Mouse (Mus musculus): ENCODE measurements around the gene Znrd1. TPM values are rescaled to one million over a fixed set of nuclear protein-coding genes. Genes with fewer than 3 reads are reported as not detected.
A peak's percentile ranks its signal among the peaks of the same experiment; 100 is the strongest.
"Not testable (repeated sequence)": the region's sequence is repeated elsewhere in the genome, so short reads cannot be mapped to it uniquely, and the experiment has no call there.

The Znrd1 gene
- 10 to 100 TPM; 26.6 to 35.5 (median 32.2) TPM for total RNA-seq (2022)

DNA sequence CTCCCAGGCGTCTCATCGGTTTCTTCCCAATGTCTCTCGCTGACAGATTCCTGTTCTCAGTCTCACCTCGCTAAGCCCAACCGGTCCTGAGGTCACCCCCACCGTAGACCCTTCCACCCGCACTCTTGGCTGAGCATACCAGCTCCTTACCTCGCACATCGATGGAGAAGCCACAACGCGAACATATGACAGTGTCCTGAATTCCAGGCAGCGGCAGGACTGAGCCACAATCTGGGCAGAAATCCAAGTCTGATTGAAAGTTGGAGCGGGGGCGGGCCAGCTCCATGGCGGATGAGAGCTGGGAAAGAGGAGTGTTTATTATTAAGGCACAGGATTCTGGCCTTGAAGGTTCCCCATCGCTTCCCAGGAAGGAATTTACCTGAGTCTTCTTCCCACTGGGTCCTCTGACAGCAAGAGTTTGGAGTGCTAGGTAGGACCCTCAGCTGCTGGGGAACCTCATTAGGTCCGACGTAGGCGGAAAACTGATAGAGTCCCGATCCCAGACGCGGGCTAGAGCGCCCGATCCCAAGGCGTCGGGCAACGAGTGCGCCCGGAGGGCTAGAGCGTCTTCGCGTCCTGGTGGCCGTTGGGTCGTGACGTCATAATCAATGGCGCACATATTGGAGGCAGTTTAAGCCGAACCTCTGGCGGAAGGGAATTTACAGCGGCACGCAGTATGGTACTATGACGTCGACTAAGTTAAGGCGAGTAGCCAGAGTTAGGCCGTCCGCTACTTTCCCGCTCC, at the start of gene Znrd1, which contains the start of gene Znrd1as:
TSS of gene Znrd1 (minus strand) at position 561 of the 745 bp plus-strand sequence.
TSS of gene Znrd1as (plus strand) at position 594 of the 745 bp plus-strand sequence.
- peak; percentile 95 to 97 for DNase-seq (ENCODE audit: low spot score in 2 of 2)

DNA sequence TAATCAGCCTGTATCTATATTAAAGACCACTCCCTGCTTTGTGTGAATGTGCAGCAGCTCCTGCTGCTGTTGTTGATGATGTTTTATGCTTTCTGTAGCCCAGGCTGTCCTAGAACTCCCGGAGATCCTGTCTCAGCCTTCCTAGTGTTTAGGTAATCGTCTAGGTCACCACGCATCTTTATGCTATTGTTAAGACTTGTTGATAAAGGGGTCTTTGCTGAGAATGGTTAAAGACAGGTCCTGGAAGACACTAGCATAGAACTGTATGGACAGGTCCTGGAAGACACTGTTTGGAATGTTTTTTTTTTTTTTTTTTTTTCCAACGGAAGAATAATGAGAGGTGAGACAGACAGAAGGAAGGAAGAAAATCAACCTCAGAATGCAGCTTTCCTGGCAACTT, 45.0 kb upstream of the Znrd1 start:
- no peak for DNase-seq (ENCODE audit: low spot score in 2 of 2)

GRCm38 (mm10) chr17:37002364-37003330, 44.3 kb upstream of the Znrd1 start:
- no peak for DNase-seq (ENCODE audit: low spot score in 2 of 2)

GRCm38 (mm10) chr17:37000863-37001262, 42.5 kb upstream of the Znrd1 start, which contains the start of gene Zfp57:
Zfp57 (plus strand) TSS chr17:37001163.
- DNase-seq (ENCODE audit: low spot score in 2 of 2), result no peak

- no peak for DNase-seq (ENCODE audit: low spot score in 2 of 2)
Measured at GRCm38 (mm10) chr17:36998477-36998876, 40.1 kb upstream of the Znrd1 start.

GRCm38 (mm10) chr17:36997033-36997735, 38.8 kb upstream of the Znrd1 start:
- peak; percentile 34 to 80 for DNase-seq (ENCODE audit: low spot score in 2 of 2)

- DNase-seq (ENCODE audit: low spot score in 2 of 2), result no peak
Measured at GRCm38 (mm10) chr17:36995448-36995847, 37.1 kb upstream of the Znrd1 start.

DNA sequence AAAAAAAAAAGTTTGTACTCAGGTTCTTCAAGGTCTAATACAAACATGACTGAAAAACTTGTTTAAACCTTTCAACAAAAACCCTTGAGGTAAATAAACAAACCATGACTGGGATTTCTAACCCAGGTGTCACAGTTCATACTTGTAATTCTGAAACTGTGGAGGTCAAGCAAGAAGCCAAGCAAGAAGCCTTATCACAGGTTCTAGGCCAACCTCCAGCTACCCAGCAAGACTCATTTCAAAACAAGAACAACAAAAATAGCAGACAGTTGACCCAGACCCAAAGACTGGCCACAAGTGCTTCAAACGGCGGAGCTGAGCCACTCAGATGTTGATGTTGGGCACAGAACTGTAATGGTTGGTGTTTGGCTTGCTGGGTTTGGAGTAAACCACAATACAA, 36.2 kb upstream of the Znrd1 start:
- DNase-seq (ENCODE audit: low spot score in 2 of 2), result no peak

DNA sequence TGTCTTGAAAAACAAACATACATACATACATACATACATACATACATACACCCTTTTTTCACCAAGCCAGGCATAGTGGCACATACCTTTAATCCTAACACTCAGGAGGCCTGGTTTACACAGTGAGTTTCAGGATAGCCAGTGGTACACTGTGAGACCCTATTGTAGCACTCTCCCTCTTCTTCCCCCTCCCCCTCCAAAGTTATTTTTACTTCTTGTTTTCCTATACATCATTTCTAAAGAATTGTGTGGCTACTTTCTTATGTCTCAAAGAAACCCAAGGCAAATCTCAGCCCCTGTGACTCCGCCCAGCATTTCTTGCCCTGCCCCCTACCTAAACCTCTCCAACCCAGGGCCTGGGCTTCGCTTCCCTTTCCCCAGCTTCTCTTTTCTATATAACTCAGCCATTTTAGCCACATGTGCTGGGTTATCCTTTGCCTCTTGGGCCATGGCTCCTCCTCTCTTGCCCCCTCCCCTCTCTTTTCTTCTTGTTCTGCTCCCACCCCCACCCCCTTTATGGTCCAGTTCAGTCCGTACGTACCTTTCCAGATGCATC, 35.5 kb upstream of the Znrd1 start:
- no peak for DNase-seq (ENCODE audit: low spot score in 2 of 2)

DNA sequence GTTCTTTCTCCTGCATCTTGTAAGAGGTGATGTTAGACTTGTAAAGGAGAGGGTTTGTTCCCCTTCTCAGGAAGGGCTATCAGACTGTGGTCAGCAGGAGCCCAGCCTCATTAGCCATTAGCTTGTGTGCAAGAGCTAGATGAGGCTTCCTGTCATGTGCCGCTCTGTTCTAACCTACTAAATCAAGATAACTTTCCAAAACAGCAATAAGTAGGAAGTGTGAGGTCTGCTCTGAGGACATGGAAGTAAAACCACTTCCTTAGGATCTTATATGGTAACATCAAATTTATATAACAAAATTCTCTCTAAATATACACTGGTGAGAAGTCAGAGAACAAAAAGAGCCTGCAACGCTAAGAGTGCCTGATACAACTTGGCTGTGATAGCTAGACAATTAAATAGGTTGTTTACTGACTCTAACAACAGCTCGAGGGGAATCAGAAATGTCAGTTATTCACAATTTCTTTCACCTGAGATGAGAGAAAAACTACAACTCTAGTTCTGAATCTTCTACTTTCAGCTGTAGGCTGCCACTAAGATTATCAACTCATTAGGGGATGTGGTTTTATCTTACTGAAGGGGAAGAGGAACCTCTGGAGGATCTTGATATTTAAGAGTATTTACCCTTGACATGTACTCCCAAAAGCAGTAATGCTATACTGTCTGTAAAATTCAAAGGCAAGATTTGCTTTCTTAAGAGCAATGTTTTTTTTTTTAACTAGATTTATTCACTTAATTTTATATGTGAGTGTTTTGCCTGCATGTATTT, 34.2 kb upstream of the Znrd1 start:
- no peak for DNase-seq (ENCODE audit: low spot score in 2 of 2)

DNA sequence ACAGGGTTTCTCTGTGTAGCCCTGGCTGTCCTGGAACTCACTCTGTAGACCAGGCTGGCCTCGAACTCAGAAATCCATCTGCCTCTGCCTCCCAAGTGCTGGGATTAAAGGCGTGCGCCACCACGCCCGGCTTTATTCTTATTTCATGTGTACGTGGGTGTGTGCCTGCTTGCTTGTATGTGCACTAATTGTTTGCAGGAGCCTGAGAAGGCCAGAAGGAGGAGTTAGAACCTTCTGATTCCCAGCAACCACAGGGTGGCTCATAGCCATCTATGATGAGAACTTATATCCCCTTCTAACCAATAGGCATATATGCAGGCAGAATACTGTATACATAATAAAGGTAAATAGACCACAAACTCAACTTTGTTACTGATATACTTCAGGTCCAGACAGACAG, 32.3 kb upstream of the Znrd1 start:
- DNase-seq (ENCODE audit: low spot score in 2 of 2), result not testable (repeated sequence)

GRCm38 (mm10) chr17:36989437-36989836, 31.1 kb upstream of the Znrd1 start, which contains the start of gene H2-M5:
H2-M5 (minus strand) TSS chr17:36989537.
- DNase-seq (ENCODE audit: low spot score in 2 of 2), result no peak

DNA sequence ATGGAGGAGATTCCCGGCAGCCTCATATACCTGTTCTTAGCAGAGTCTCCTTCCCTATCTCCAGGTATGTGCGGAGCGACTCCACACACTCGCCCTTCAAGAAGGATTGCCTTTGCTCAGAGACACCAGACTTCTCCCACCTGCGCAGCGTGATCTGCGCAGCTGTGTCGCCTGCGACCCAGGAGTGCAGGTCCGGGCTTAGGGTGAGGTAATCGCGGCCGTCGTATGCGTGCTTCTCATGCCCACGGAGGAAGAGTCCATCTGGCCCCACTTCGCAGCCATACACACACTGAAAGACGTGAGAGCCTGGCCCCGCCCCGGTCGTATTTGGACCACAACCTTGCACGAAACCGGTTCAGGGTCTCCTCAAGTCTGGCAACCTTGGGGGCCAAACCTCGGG, 30.1 kb upstream of the Znrd1 start:
- DNase-seq (ENCODE audit: low spot score in 2 of 2), result no peak

DNA sequence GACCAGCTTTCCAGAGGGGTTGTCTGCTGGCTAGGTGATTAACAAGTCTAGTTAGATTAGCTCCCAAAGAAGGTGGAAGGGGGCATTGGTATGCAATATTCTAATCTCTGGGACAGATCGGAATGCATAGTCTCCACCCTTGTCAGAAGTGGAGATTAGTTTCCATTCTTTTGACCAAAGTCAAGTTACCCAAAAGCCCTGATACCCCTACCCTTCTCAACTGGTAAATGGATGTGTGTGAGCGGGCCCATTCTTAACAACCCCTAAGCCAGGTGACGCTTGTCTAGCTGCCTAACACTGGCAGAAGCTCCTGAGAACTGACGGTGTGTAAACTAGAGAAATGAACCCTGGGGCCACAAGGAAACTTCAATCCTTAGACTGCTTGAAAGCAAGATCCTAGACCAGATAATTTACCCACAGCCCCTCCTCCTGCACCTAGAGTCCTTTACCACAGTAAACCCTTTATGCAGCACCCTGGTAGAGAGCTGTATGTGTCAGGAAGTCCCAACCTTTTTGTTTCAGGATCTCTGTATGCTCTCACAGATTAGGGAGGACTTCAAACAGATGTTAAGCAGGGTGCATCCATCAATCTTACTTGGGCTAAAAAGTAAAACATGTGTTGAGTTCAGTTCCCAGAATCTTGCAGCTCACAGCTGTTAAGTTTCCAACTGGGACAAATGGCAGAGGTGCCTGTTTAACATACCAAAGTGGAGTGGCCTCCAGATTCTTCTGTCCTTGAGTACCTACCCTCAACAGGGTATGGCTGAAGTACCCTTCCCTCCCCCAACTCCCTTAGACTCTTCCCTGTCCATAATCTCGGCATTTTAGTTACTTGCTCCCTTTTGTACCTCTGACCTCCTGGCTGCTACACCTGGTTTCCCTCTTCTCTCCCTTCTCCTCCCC, 24.1 kb upstream of the Znrd1 start:
- no peak for DNase-seq (ENCODE audit: low spot score in 2 of 2)

DNA sequence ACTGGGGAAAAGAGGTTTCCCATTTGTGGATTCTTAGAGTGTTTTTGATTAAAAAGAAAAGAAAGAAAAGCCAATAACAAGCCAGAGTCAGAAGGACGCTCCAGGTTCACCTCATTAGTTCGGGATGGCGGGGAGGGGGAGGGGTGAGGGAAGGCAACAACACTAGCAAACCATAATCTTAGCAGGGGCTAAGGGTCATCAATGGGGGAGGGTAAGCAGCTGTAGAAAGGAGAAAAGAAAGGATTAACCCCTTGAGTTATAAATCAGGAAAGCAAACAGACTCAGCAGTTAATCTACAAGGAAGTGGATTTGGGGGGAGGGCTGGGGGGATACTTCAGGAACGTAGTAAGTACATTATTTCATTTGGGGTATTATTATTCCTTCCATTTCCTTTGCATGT, 23.5 kb upstream of the Znrd1 start:
- no peak for DNase-seq (ENCODE audit: low spot score in 2 of 2)

GRCm38 (mm10) chr17:36981221-36981813, 23.0 kb upstream of the Znrd1 start, which contains the start of gene 2410137M14Rik:
2410137M14Rik (minus strand) TSS chr17:36981237.
- DNase-seq (ENCODE audit: low spot score in 2 of 2), result no peak

GRCm38 (mm10) chr17:36973271-36973787, 15.0 kb upstream of the Znrd1 start:
- DNase-seq (ENCODE audit: low spot score in 2 of 2), result no peak

DNA sequence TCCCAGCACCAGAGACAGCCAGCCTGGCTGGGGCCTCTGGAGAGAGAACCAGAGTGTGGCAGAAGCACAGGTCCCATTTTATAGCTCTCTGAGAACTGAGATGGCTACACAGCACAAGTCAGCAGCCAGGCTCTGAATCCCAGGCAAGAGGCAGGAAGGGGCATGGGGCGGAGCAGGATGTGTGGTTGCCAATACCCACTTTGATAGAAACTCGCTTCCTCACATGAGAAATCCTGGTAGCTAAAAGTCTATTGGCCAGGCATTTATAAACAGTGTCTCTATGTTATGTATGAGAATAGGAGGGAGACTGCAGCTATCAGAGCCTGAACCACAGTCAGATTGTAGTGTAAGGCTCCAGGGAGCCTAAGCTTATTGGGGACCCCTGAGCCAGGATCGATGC, 14.4 kb upstream of the Znrd1 start:
- no peak for DNase-seq (ENCODE audit: low spot score in 2 of 2)

Measured in layer of hippocampus, adult 8-10 months (tissue).